Mouse (Mus musculus): ENCODE results near the gene Alox5.

The Alox5 gene

GRCm38 (mm10) chr6:116383582-116383981 is 77.4 kb downstream of the Alox5 start:
- DNase-seq: no peak

- DNase-seq: no peak
These were observed 79.4 kb downstream of the Alox5 start for GRCm38 (mm10) chr6:116381605-116382004.

DNA sequence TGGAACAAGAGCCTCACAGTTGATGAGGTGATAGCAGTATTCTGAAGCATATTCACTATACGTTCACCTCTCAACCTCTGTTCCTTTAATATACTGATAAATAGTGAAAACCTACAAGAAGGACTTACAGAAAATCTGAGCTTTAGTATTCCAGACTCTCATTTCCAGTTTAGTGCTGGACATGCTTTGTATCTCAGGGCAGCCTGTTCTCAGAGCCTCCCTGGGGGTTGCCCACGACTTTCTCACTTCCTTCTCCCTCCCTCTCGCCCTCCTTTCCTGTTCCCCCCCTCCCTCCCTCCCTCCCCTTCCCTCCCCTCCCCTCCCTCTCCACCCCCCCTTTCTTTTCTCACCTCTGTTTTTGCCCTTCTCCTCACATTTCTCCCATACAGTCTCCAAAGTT is 80.8 kb downstream of the Alox5 start:
- no peak for DNase-seq

GRCm38 (mm10) chr6:116378892-116379291 is 82.1 kb downstream of the Alox5 start:
- no peak for DNase-seq

DNA sequence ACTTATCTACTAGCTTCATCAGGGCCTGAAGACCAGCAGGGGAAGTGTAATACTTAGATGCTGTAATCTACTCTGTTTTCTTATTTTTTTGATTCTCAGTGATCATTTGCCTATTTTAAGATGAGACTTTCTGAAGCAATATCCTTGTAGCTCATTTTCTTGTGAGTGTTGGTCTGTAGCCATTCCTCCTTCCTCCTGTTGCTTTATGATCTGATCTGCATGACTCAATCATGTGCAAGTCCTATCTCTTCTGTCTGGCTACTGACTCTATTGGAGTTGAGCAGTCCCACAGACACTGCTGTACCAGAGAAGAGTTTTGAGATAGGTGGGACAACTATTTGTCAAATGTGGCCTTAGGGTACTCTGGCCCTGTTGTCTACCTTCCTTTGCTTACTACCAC is 86.4 kb downstream of the Alox5 start:
- no peak for DNase-seq

DNA sequence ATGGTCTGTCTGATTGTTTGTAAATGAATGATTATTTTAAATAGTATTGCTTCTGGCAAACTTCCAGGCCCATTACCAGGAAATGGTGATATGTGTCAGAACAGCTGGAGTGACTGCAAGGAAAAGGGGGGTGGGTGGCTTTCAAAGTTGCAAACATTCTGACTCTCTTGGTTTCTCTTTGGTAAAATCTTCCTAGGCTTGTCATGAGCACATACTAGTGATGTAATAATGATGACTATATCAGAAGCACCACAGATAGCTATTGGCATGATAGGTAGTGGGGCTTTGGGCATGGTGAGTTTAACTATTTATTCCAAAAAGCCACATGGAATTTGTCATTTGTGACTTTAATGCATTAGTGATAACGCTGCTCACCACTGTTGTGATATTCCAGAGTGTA is 86.8 kb downstream of the Alox5 start:
- DNase-seq: no peak

- no peak for DNase-seq
These were observed 89.5 kb downstream of the Alox5 start for GRCm38 (mm10) chr6:116371500-116371899.

DNA sequence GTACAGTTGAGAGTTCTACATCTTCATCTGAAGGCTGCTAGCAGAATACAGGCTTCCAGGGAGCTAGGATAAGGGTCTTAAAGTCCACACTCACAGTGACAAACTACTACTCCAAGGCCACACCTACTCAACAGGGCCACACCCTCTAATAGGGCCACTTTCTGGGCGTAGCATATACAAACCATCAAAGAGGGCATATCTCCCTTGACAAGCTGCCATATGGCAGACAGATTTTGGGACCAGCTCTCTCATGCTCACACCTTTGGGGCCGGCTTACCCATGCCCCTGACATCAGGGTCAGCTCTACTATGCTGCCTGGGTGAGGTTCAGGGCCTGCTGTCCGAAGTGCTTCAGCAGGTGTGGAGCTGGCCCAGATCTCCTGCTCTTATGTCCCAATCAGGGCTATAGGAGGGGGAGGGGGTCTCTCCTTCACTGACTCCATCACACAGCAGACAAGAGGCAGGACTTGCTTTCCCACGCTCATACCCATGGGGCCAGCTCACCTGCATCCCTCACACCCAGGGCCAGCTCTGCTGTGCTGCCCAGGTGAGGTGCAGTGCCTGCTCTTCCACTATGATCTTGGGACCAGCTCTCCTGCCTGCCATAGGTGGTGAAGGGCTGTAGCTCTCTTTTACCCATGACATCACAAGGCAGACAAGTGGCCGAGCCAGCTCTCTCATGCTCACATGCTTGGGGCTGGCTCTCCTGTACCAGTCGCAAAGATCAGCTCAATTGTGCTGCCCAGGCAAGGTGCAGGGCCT is 90.6 kb downstream of the Alox5 start:
- no peak for DNase-seq

DNA sequence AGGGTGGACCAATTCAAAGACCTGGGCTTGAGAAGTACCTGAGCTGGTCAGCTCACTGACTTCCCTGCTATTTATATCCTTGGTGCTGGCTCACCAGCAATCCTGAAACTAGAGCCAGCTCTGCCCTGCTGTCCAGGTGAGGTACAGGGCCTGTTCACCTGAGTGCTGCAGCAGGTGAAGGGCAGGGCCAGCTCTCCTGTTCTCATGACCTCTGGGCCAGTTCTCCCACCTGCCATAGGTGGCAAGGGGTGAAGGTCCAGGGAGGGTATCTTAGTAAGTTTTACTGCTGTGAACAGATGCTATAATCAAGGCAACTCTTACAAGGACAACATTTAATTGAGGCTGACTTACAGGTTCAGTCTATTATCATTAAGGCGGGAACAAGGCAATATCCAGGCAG is 91.2 kb downstream of the Alox5 start:
- no peak for DNase-seq

DNA sequence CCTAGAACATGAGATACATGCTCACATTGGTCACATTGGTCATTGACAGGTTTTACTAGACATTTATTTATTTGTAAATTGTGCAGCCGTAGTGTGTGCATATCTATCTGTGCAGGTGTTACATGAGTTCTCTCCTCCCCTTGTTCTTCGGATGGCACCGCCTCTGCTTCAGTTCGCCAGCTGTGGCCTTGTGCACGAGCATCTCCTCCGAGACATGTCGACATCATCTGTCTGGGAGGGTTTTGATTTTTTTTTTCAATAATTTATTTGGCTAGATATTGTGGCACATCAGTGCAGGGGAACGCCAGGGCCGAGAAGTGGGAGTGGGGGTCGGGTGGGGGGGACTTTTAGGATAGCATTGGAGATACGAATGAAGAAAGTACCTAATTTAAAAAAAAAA is 93.0 kb downstream of the Alox5 start:
- DNase-seq: no peak

DNA sequence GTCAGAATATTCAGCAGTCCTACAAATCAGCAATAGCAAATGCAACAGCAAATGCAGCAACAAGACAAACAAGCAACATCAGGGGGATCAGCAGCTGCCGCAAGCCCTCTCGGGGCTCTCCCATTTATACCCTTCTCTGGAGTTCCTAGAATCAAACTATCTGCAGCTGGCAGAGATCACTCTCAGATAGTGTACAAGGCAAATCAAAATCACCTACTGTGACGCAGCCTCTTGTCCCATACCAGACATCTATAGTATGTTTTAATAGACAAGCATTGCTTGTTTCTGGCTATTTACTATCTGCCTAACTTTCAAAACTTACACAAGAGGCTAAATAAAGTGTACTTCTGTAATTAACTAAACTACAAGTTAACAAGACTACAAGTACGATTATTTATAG is 99.0 kb downstream of the Alox5 start:
- DNase-seq: no peak

- DNase-seq: no peak
These were observed 99.5 kb downstream of the Alox5 start for GRCm38 (mm10) chr6:116361463-116361862.
